9 mouse cellular contexts compared by ENCODE assay signal in the genomic region with DNA sequence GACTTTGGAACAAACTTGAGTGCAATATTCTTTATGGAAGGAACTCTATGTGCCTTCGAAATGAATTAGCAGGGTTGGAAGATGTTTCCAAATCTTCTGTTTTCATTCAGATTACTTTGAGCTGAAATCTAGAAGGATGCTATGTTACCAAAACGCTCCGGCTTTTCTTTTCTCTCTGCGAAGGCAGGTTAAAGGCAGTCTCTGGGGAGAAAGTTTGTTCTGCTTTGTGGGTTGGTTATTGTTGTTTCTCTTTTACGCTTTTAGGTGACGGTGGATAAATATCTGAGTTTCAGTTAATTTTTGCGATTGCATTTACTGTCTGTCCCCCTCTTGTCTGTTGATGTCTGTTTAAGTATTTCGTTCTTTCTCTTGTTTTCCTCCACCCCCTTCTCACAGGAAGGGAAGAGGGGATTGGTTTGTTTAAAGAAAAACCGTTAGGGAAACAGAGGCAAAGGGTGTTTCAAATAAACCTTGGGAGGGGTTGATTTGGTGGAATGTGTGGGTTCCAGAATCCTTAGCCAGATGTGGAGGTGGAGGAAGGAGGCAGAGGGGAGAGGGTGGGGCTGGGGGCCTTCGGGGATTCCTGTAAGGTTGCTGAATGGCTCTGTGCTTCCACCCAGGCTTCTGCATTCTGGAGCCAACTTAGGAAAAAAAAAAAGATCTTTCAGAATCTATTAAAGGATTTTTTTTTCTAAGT. TPM values are rescaled to one million over a fixed set of nuclear protein-coding genes. Genes with fewer than 3 reads are reported as not detected.
A peak's percentile ranks its signal among the peaks of the same experiment; 100 is the strongest.
DNase-seq lines count a peak whose midpoint lies in the region; ATAC-seq and TF ChIP-seq lines count a peak whose summit lies in the region.
"Had no signal": no experiment of that assay in that cellular context is flagged by ENCODE, and none has a peak within 500 bp of the region (broad histone marks: within the 10 kb centered on the region; RNA-seq: fewer than 3 reads in every experiment).

No protein-coding gene starts in this region.

- ATAC-seq in heart, embryonic 13.5 days (ENCODE audit: extremely low read depth, insufficient number of reproducible peaks, low FRiP score, low TSS enrichment) = no peak
- ATAC-seq in intestine, embryonic 14.5 days (replicated peaks; ENCODE audit: low FRiP score, low TSS enrichment, low read depth) = no peak
- no peak for ATAC-seq in stomach, postnatal 0 days (ENCODE audit: low FRiP score, low TSS enrichment)
- no peak for ATAC-seq in monocyte, adult 5-6 weeks (replicated peaks; ENCODE audit: insufficient number of reproducible peaks, low FRiP score, low TSS enrichment, poor library complexity, severe bottlenecking)

- peak overlapping the region; percentile 82 for H3K9ac ChIP-seq in heart, embryonic 13.5 days
- peak overlapping the region; percentile 48 for H3K9ac ChIP-seq in intestine, embryonic 14.5 days (ENCODE audit: low read length)
- H3K9ac ChIP-seq in stomach, postnatal 0 days (ENCODE audit: low read length) = peak overlapping the region; percentile 65

- H3K27me3 ChIP-seq in heart, embryonic 13.5 days (replicated peaks) = no peaks in the 10 kb centered on the region
- H3K27me3 ChIP-seq in spleen, adult 2 months (ENCODE audit: control insufficient read depth, insufficient read depth, low read length) = 0 out of 2 replicates have a peak, but pooled peaks cover 2% of the 10 kb centered on the region
- no peaks in the 10 kb centered on the region for H3K27me3 ChIP-seq in intestine, embryonic 14.5 days (replicated peaks; ENCODE audit: control insufficient read depth, insufficient read depth, low read length)
- no peaks in the 10 kb centered on the region for H3K27me3 ChIP-seq in stomach, postnatal 0 days (ENCODE audit: control insufficient read depth, insufficient read depth, low read length)

- no peak for TF ChIP-seq EP300 in stomach, postnatal 0 days (optimal IDR thresholded peaks at IDR 0.05)

- H3K4me3 ChIP-seq in heart, embryonic 13.5 days = peak overlapping the region; percentile 58
- H3K4me3 ChIP-seq in spleen, adult 2 months (ENCODE audit: extremely low read depth, insufficient read depth, insufficient read length) = peak overlapping the region; percentile 20; the same call in 1 of the 2 replicates
- peak overlapping the region; percentile 22 for H3K4me3 ChIP-seq in intestine, embryonic 14.5 days (ENCODE audit: low read depth, low read length)
- H3K4me3 ChIP-seq in stomach, postnatal 0 days (ENCODE audit: low read depth, low read length) = peak overlapping the region; percentile 50

- DNase-seq in heart, postnatal 14 days = no peak
- DNase-seq in spleen, adult 2 months (ENCODE audit: low read depth in 1 of 2, low spot score in 2 of 2) = no peak
- no peak for DNase-seq in spleen, postnatal 14 days (ENCODE audit: low spot score in 2 of 2)
- no peak for DNase-seq in intestine, embryonic 14.5 days (ENCODE audit: low spot score)
- no peak for DNase-seq in stomach, postnatal 0 days (ENCODE audit: low spot score)
- DNase-seq in cerebellum, postnatal 14 days = no peak

- peaks cover 37% of the 10 kb centered on the region for H3K4me1 ChIP-seq in heart, embryonic 13.5 days
- H3K4me1 ChIP-seq in spleen, adult 2 months (ENCODE audit: control insufficient read depth, insufficient read depth, insufficient read length) = peaks cover 13% of the 10 kb centered on the region; the same call in 1 of the 2 replicates
- peaks cover 42% of the 10 kb centered on the region for H3K4me1 ChIP-seq in intestine, embryonic 14.5 days (replicated peaks; ENCODE audit: control insufficient read depth, insufficient read depth, low read length)
- H3K4me1 ChIP-seq in stomach, postnatal 0 days (replicated peaks; ENCODE audit: control insufficient read depth, insufficient read depth) = peaks cover 14% of the 10 kb centered on the region

- no peak for TF ChIP-seq POLR2A in spleen, adult 2 months (IDR thresholded peaks at IDR 0.05; ENCODE audit: low read depth, low read length)

- H3K4me2 ChIP-seq in heart, embryonic 13.5 days = peak overlapping the region; percentile 63
- peak overlapping the region; percentile 39 for H3K4me2 ChIP-seq in intestine, embryonic 14.5 days (ENCODE audit: low read length)
- peak overlapping the region; percentile 52 for H3K4me2 ChIP-seq in stomach, postnatal 0 days (replicated peaks; ENCODE audit: low read depth)

- no peaks in the 10 kb centered on the region for H3K9me3 ChIP-seq in heart, embryonic 13.5 days
- no peaks in the 10 kb centered on the region for H3K9me3 ChIP-seq in intestine, embryonic 14.5 days (ENCODE audit: control insufficient read depth, low read length)
- H3K9me3 ChIP-seq in stomach, postnatal 0 days (ENCODE audit: control insufficient read depth, low read length) = no peaks in the 10 kb centered on the region

- 44% methylated on average over 10 of the region's 10 CpGs for WGBS in heart, embryonic 13.5 days
- WGBS in spleen, adult 2 months = 21% methylated on average over 10 of the region's 10 CpGs
- WGBS in intestine, embryonic 14.5 days = 43% methylated on average over 10 of the region's 10 CpGs
- WGBS in stomach, postnatal 0 days = 20% methylated on average over 10 of the region's 10 CpGs

- H3K36me3 ChIP-seq in heart, embryonic 13.5 days = 0 out of 2 replicates have a peak, but pooled peaks cover 6% of the 10 kb centered on the region
- no peaks in the 10 kb centered on the region for H3K36me3 ChIP-seq in spleen, adult 2 months (ENCODE audit: control insufficient read depth, insufficient read depth, low read length)
- no peaks in the 10 kb centered on the region for H3K36me3 ChIP-seq in intestine, embryonic 14.5 days (ENCODE audit: control insufficient read depth, insufficient read depth, low read length)
- no peaks in the 10 kb centered on the region; the same call in 1 of the 2 replicates for H3K36me3 ChIP-seq in stomach, postnatal 0 days (ENCODE audit: control insufficient read depth, insufficient read depth, low read length)

- TF ChIP-seq CTCF in spleen, adult 2 months (IDR thresholded peaks at IDR 0.05; ENCODE audit: extremely low read depth, insufficient read depth, insufficient read length, insufficient replicate concordance) = no peak
- no peak for TF ChIP-seq CTCF in stomach, postnatal 0 days (IDR thresholded peaks at IDR 0.05; ENCODE audit: low read depth)

- intact Hi-C loops in heart, postnatal 14 days (cut with DNase I) = loop anchor here (5.0 kb wide), 1 partner anchor 41 kb away; no protein-coding TSS in a partner anchor

- H3K27ac ChIP-seq in heart, embryonic 13.5 days (replicated peaks) = peak overlapping the region; percentile 92
- no peak overlapping the region for H3K27ac ChIP-seq in spleen, adult 2 months (ENCODE audit: insufficient read depth, low read length)
- H3K27ac ChIP-seq in intestine, embryonic 14.5 days (ENCODE audit: low read depth) = peak overlapping the region; percentile 76
- H3K27ac ChIP-seq in stomach, postnatal 0 days (replicated peaks) = peak overlapping the region; percentile 94

RNA-seq across cellular contexts. Expression of a gene that starts 1.1 kb away (rescaled TPM):
- polyA plus RNA-seq in heart, embryonic 13.5 days (2015; fragmentation: Nextera tagmentation; extraction: Ambion mirVana) = 37.4 and 38.4 TPM in 2 replicates
- 100 to 1,000 TPM; 102 to 124 TPM for total RNA-seq in heart, postnatal 14 days (2021)
- 10.5 and 18.1 TPM in 2 replicates for polyA plus RNA-seq in spleen, adult 2 months (2012; rRNA removed)
- polyA plus RNA-seq in intestine, embryonic 14.5 days (2014; fragmentation: Nextera tagmentation; extraction: Ambion mirVana) = 12.7 and 15.2 TPM in 2 replicates
- polyA plus RNA-seq in stomach, postnatal 0 days (2015; fragmentation: Nextera tagmentation; extraction: Ambion mirVana) = 88.1 and 105 TPM in 2 replicates
- 4.6 to 6.1 TPM (median 5.9 TPM) in 3 replicates for total RNA-seq in monocyte, adult 5-6 weeks (2017)
- total RNA-seq: MEL had no signal

RNA-seq across cellular contexts. Expression of a gene that starts 53.3 kb away (rescaled TPM):
- not detected in 2 replicates for polyA plus RNA-seq in heart, embryonic 13.5 days (2015; fragmentation: Nextera tagmentation; extraction: Ambion mirVana)
- not detected for total RNA-seq in heart, postnatal 14 days (2021)
- polyA plus RNA-seq in spleen, adult 2 months (2012; rRNA removed) = not detected in 2 replicates
- 0.13 and 0.32 TPM in 2 replicates for polyA plus RNA-seq in intestine, embryonic 14.5 days (2014; fragmentation: Nextera tagmentation; extraction: Ambion mirVana)
- polyA plus RNA-seq in stomach, postnatal 0 days (2015; fragmentation: Nextera tagmentation; extraction: Ambion mirVana) = 3.5 and 4.5 TPM in 2 replicates
- total RNA-seq in monocyte, adult 5-6 weeks (2017) = 0.49 TPM in 1 of 3 replicates, not detected in the others
- total RNA-seq: MEL had no signal
